Mouse (Mus musculus): ENCODE measurements around the gene Zdhhc1. TPM values are rescaled to one million over a fixed set of nuclear protein-coding genes. Genes with fewer than 3 reads are reported as not detected.
A peak's percentile ranks its signal among the peaks of the same experiment; 100 is the strongest.

Zdhhc1 gene
- total RNA-seq, 1 experiment: 3.2 TPM

GRCm38 (mm10) chr8:105499787-105500186, 3.1 kb upstream of the Zdhhc1 start:
- H3K4me1 ChIP-seq (ENCODE audit: control insufficient read depth in 2 of 2, insufficient read depth in 2 of 2, low read length in 2 of 2, poor library complexity in 1 of 2): peaks cover 0 to 5% of the 10 kb centered on the region in 2 experiments; a peak in 2 of 4 replicates
- H3K9me3 ChIP-seq (ENCODE audit: control insufficient read depth, insufficient read depth, low read depth, low read length): no peaks in the 10 kb centered on the region
- peak overlapping the region; percentile 66 for H3K9ac ChIP-seq (ENCODE audit: insufficient read depth, low read depth, low read length, poor library complexity, severe bottlenecking)
- no peak for DNase-seq (ENCODE audit: low read depth, low spot score)
- TF ChIP-seq CHD2 (IDR thresholded peaks at IDR 0.05; ENCODE audit: low read depth, low read length) (no peak), ZC3H11A (IDR thresholded peaks at IDR 0.05; ENCODE audit: borderline replicate concordance, low read depth, low read length) (no peak), ZNF384 (IDR thresholded peaks at IDR 0.05; ENCODE audit: low read depth, low read length) (no peak), HCFC1 (IDR thresholded peaks at IDR 0.05; ENCODE audit: borderline replicate concordance, insufficient read depth, low read length) (no peak), MAFK (IDR thresholded peaks at IDR 0.05; ENCODE audit: insufficient read depth, low read depth, low read length) (no peak)
- no peaks in the 10 kb centered on the region for H3K36me3 ChIP-seq (ENCODE audit: control insufficient read depth, insufficient read depth, low read length, poor library complexity, severe bottlenecking)
- peak overlapping the region; percentile 46 to 59; a peak in 3 of 4 replicates for H3K4me3 ChIP-seq (ENCODE audit: insufficient read depth in 1 of 2, low read depth in 1 of 2, low read length in 2 of 2, poor library complexity in 1 of 2, severe bottlenecking in 1 of 2)
- H3K27ac ChIP-seq (ENCODE audit: insufficient read depth, low read depth, low read length, poor library complexity, severe bottlenecking): no peak overlapping the region
- in situ Hi-C loops (cut with MboI; ENCODE audit: low sequenced_read_pairs in 2 of 2, unreplicated experiment in 2 of 2): no loop called here

- H3K4me1 ChIP-seq (ENCODE audit: control insufficient read depth in 2 of 2, insufficient read depth in 2 of 2, low read length in 2 of 2, poor library complexity in 1 of 2): peaks cover 0 to 5% of the 10 kb centered on the region in 2 experiments; a peak in 2 of 4 replicates
- H3K36me3 ChIP-seq (ENCODE audit: control insufficient read depth, insufficient read depth, low read length, poor library complexity, severe bottlenecking): no peaks in the 10 kb centered on the region
- peak overlapping the region; percentile 89; the same call in 1 of the 2 replicates for H3K9ac ChIP-seq (ENCODE audit: insufficient read depth, low read depth, low read length, poor library complexity, severe bottlenecking)
- no peaks in the 10 kb centered on the region for H3K9me3 ChIP-seq (ENCODE audit: control insufficient read depth, insufficient read depth, low read depth, low read length)
- no peak for DNase-seq (ENCODE audit: low read depth, low spot score)
- TF ChIP-seq ZC3H11A (IDR thresholded peaks at IDR 0.05; ENCODE audit: borderline replicate concordance, low read depth, low read length) (no peak), ZNF384 (IDR thresholded peaks at IDR 0.05; ENCODE audit: low read depth, low read length) (no peak), CHD2 (IDR thresholded peaks at IDR 0.05; ENCODE audit: low read depth, low read length) (no peak), MAFK (IDR thresholded peaks at IDR 0.05; ENCODE audit: insufficient read depth, low read depth, low read length) (no peak), HCFC1 (IDR thresholded peaks at IDR 0.05; ENCODE audit: borderline replicate concordance, insufficient read depth, low read length) (no peak)
- in situ Hi-C loops (cut with MboI; ENCODE audit: low sequenced_read_pairs in 2 of 2, unreplicated experiment in 2 of 2): no loop called here
- H3K4me3 ChIP-seq (ENCODE audit: insufficient read depth in 1 of 2, low read depth in 1 of 2, low read length in 2 of 2, poor library complexity in 1 of 2, severe bottlenecking in 1 of 2): peak overlapping the region in 1 of 2 experiments; percentile 75; a peak in 1 of 4 replicates
- no peak overlapping the region for H3K27ac ChIP-seq (ENCODE audit: insufficient read depth, low read depth, low read length, poor library complexity, severe bottlenecking)
Measured at GRCm38 (mm10) chr8:105495350-105496302, 1.1 kb downstream of the Zdhhc1 start.

- H3K9ac ChIP-seq (ENCODE audit: insufficient read depth, low read depth, low read length, poor library complexity, severe bottlenecking): no peak overlapping the region
- H3K27ac ChIP-seq (ENCODE audit: insufficient read depth, low read depth, low read length, poor library complexity, severe bottlenecking): no peak overlapping the region
- no peaks in the 10 kb centered on the region for H3K36me3 ChIP-seq (ENCODE audit: control insufficient read depth, insufficient read depth, low read length, poor library complexity, severe bottlenecking)
Measured at GRCm38 (mm10) chr8:105494566-105494965, 2.1 kb downstream of the Zdhhc1 start.

GRCm38 (mm10) chr8:105493495-105493894, 3.2 kb downstream of the Zdhhc1 start:
- Histone ChIP-seq H3K9ac (ENCODE audit: insufficient read depth, low read depth, low read length, poor library complexity, severe bottlenecking) (no peak overlapping the region), H3K27ac (ENCODE audit: insufficient read depth, low read depth, low read length, poor library complexity, severe bottlenecking) (no peak overlapping the region), H3K4me1 (ENCODE audit: control insufficient read depth in 2 of 2, insufficient read depth in 2 of 2, low read length in 2 of 2, poor library complexity in 1 of 2) (peaks cover 0 to 5% of the 10 kb centered on the region in 2 experiments; a peak in 2 of 4 replicates), H3K9me3 (ENCODE audit: control insufficient read depth, insufficient read depth, low read depth, low read length) (no peaks in the 10 kb centered on the region), H3K4me3 (ENCODE audit: insufficient read depth in 1 of 2, low read depth in 1 of 2, low read length in 2 of 2, poor library complexity in 1 of 2, severe bottlenecking in 1 of 2) (no peak overlapping the region), H3K36me3 (ENCODE audit: control insufficient read depth, insufficient read depth, low read length, poor library complexity, severe bottlenecking) (no peaks in the 10 kb centered on the region)
- TF ChIP-seq HCFC1 (IDR thresholded peaks at IDR 0.05; ENCODE audit: borderline replicate concordance, insufficient read depth, low read length): no peak
- no peak for TF ChIP-seq ZC3H11A (IDR thresholded peaks at IDR 0.05; ENCODE audit: borderline replicate concordance, low read depth, low read length)
- no peak for TF ChIP-seq MAFK (IDR thresholded peaks at IDR 0.05; ENCODE audit: insufficient read depth, low read depth, low read length)
- TF ChIP-seq CHD2 (IDR thresholded peaks at IDR 0.05; ENCODE audit: low read depth, low read length): no peak
- in situ Hi-C loops (cut with MboI; ENCODE audit: low sequenced_read_pairs in 2 of 2, unreplicated experiment in 2 of 2): no loop called here
- DNase-seq (ENCODE audit: low read depth, low spot score): no peak

More at GRCm38 (mm10) chr8:105494566-105494965, 2.1 kb downstream of the Zdhhc1 start:
- in situ Hi-C loops (cut with MboI; ENCODE audit: low sequenced_read_pairs in 2 of 2, unreplicated experiment in 2 of 2): no loop called here
- Histone ChIP-seq H3K9me3 (ENCODE audit: control insufficient read depth, insufficient read depth, low read depth, low read length) (no peaks in the 10 kb centered on the region), H3K4me1 (ENCODE audit: control insufficient read depth in 2 of 2, insufficient read depth in 2 of 2, low read length in 2 of 2, poor library complexity in 1 of 2) (peaks cover 0 to 5% of the 10 kb centered on the region in 2 experiments; a peak in 2 of 4 replicates), H3K4me3 (ENCODE audit: insufficient read depth in 1 of 2, low read depth in 1 of 2, low read length in 2 of 2, poor library complexity in 1 of 2, severe bottlenecking in 1 of 2) (no peak overlapping the region)
- DNase-seq (ENCODE audit: low read depth, low spot score): no peak
- TF ChIP-seq HCFC1 (IDR thresholded peaks at IDR 0.05; ENCODE audit: borderline replicate concordance, insufficient read depth, low read length) (no peak), ZNF384 (IDR thresholded peaks at IDR 0.05; ENCODE audit: low read depth, low read length) (no peak), ZC3H11A (IDR thresholded peaks at IDR 0.05; ENCODE audit: borderline replicate concordance, low read depth, low read length) (no peak), MAFK (IDR thresholded peaks at IDR 0.05; ENCODE audit: insufficient read depth, low read depth, low read length) (no peak), CHD2 (IDR thresholded peaks at IDR 0.05; ENCODE audit: low read depth, low read length) (no peak)

Data from ES-E14 (cell line).